Mouse (Mus musculus): ENCODE results near the gene Ahdc1.
A peak's percentile ranks its signal among the peaks of the same experiment; 100 is the strongest.

Gene Ahdc1

DNA sequence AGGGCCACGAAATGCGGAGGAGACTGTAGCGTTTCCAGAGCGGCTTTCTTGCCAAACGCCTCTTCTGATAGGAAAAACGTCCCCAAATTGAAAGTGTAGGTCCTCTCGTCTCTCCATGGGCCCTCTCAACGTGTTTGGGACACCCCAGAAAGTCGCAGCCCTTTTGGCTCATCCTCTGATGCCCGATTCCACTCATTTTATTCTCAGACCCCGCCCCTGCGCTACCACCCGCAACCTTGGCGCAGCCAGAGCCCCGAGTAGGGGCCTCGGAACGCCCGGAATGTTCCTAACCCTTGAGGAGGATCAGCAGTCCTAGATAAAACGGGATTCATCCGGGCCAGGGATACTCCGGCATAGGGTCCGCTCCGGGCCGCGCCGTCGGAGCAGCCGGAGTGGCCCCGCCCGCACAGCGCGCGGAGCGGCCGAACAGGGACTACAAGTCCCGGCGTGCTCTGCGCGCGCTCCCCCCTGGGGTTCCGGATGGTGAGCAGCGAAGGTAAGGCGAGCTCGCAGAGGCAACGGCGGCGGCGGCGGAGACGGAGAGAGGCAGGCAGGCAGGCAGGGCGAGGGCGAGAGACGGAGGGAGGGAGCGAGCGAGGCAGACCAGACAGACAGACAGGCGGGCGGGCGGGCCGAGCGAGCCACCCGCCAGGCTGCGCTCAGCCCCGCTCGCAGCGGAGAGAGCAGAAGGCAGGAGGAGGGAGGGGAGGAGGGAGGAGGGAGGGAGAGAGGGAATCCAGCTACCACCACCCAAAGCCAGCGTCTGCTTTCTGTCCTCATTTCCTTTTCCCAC is at the start of gene Ahdc1:
TSS of gene Ahdc1 (plus strand) at position 233 of the 793 bp plus-strand sequence.
- DNase-seq: peak; percentile 95 to 97

GRCm38 (mm10) chr4:132961866-132962265 is 49.2 kb upstream of the Ahdc1 start:
- DNase-seq: no peak

GRCm38 (mm10) chr4:132962628-132963027 is 48.4 kb upstream of the Ahdc1 start:
- no peak for DNase-seq

GRCm38 (mm10) chr4:132963436-132963835 is 47.6 kb upstream of the Ahdc1 start:
- no peak for DNase-seq

DNA sequence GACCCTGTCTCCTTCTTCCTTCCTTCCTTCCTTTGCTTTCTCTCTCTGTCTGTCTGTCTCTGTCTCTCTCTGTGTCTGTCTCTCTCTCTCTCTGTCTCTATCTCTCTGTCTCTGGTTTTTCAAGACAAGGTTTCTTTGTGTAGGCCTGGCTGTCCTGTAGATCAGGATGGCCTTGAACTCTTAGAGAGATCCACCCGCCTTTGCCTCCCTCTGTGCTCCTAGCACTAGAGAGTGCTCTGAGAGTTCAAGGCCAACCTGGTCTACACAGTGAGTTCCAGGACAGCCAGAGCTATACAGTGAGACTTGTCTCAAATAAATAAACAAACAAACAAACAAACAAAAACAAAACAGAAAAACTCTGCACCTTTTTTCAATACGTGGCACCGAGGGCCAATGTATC is 47.0 kb upstream of the Ahdc1 start:
- no peak for DNase-seq

GRCm38 (mm10) chr4:132964473-132964872 is 46.6 kb upstream of the Ahdc1 start:
- DNase-seq: no peak

DNA sequence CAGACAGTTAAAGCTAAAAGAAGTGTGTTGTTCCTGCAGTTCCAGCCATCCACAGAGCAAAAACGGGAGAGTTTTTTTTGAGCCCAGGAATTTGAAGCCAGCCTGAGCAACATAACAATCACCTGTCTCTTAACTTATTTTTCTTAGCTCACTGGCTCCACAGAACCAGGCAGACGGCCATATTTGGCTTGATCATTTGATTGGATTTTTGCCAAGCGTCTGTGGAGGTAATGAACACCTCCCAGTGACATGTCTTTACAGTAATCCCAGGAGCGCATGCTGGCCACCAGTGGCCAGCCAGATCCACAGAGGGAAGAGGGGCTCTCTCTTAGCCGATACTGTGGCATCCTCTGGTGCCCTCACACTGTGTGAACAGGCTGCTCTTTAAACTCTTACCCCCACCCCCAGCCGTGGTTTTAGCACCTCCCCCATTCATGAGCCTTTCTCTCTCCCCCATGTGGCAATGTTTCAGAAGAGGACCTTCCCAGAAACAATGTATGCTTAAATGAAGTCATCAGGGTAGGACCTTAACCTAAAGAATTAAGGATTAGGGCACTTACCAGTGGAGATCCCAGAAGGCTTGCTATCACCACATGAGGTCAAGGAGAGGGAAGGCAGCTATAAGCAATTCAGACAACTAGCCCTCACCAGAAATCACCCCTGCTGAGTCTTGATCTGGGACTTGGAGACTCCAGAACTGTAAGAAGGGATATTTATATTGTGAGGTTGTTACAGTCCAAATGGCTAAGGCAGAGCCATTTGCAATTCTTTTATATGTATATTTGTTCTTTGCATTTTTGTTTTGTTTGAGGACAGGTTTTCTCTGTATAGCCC is 42.7 kb upstream of the Ahdc1 start:
- DNase-seq: no peak

DNA sequence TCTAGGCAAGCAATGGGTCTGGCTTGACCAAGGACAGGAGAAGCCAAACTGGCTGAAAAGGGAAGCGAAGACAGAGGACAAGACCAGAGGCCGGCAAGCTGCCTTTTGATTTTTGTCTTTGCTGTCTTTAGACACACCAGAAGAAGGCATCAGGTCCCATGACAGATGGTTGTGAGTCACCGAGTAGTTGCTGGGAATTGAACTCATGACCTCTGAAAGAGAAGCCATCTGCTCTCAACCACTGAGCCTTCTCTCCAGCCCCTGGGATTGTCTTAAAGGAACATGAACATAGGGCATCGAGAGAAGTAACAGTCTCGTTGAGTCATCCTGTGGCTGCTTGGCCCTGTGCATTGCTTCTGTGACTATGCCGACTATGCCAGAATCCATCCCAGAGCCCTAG is 39.5 kb upstream of the Ahdc1 start:
- no peak for DNase-seq

DNA sequence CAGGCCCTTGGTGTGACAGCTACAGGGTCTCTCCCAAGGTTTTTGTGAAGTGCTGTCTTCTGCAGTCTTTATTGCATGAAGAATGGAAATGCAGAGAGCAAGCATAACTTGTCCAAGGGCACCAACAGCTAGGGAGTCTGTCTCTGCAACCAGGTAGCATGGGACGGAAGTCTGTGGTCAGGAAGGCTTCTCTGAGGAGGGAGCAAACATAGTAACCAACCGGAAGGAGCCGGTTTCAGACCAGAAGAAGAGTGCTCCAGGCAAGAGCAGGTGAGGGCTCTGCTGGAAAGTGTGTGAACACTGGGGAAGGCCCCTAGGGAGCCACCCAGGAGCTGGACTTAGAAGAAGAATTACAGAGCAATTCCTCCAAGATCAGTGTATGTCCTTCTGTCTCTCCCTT is 39.0 kb upstream of the Ahdc1 start:
- no peak for DNase-seq

- no peak for DNase-seq
These were observed 38.5 kb upstream of the Ahdc1 start for GRCm38 (mm10) chr4:132972556-132972955.

DNA sequence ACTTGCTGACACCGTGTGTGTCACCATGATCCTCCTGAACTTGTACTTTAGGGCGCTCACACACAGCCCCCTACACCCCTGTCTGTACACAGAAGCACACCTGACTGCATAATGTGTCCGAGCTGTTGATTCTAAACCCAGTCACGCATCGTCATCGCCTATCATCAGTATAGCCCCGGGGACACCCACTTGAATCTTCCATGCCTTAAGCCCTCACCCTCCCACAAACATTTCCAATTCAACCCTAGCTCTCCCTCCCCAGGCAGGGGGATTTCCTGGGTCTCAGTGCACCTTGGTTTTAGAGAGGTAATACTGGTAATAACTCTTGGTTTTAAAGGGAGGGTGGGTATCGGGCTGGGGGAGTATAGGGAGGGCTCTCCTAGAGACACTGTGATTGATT is 37.9 kb upstream of the Ahdc1 start:
- DNase-seq: no peak

DNA sequence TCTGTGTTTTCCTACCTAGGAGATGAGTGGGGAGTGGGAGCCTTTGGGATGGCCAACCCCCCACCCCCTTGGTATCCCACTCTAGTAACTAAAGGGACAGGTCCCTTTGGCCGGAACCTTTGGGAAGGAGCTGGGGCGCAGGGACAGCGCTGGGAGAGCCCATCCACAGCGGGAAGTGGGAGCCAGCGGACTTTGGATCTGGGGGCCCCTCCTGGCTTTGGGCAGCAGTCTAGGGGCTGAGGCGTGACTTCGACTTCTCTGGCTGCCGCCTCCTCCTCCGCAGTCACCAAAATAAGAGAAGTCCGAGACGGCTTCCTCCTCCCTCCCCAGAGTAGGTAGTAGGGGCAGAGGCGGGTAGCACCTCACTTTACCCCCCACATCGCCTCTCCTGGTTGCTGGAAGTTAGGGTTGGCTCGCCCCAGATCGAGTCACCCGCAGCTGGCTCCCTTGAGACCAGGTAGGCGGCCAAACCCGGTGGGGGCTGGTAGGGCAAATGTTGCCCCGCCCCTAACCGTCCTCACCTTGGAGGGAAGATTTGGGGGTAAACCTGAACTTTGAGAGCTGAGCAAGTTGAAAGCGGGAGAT is 37.2 kb upstream of the Ahdc1 start, which contains the start of gene Fgr:
TSS of gene Fgr (plus strand) at position 282 of the 585 bp plus-strand sequence.
- DNase-seq: no peak

DNA sequence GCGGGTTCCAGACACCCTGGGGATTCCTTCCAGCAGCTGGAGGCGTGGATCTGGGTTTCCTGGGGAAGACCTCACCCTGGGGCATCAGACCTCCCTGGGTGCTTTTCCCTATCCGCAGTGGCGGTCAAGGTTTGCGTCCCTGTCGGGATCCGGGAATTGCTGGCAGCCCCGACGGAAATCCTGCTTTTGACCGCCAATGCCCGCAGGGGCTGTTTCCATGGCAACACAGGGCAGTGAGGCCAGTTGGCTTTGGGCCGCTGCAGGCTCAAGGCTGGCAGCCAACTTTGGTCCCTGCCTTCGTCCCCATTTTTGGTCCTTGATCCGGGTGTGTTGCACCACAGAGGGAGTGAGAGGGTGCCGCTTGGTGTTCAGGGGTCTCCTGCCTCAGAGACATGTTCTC is 36.2 kb upstream of the Ahdc1 start:
- peak; percentile 82 to 90 for DNase-seq

- no peak for DNase-seq
These were observed 35.3 kb upstream of the Ahdc1 start for GRCm38 (mm10) chr4:132975791-132976190.

GRCm38 (mm10) chr4:132976729-132977128 is 34.3 kb upstream of the Ahdc1 start:
- DNase-seq: no peak

DNA sequence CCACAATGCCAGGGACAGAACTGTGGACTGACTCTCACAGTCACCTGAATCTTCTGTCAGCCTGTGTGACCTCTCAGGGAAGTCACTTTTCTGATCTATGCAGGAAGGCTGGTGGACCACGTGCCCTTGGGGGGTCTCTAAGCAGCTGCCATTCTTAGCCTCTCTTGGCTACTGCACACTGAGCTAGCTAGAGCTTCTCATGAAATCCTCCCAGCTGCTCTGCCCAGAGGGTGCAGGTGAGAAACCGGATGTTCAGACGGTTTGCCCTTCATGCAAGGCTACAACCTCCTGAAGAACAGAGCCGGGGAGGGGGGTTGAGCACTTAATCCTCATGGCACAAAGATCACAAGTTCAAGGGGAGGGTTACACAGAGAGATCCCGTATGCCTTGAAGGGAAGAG is 33.5 kb upstream of the Ahdc1 start:
- DNase-seq: no peak

DNA sequence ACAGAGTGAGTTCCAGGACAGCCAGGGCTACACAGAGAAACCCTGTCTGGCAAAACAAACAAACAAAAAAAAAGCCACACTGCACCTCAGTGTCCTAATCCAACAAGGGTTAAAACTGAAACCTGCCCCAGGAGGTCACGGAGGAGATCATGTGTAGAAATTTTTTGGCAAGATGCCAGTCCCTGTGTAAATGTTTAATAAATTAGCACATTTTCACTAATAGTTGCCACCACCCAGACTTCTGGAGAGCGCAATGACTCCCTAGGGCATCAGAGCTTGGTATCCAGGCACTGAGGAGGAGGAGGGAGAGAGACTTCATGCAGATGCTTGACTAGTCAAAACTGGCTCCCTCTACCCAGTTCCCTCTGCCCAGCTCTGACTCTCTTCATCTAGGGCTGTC is 31.9 kb upstream of the Ahdc1 start:
- peak in 1 of 2 experiments; percentile 31 for DNase-seq

DNA sequence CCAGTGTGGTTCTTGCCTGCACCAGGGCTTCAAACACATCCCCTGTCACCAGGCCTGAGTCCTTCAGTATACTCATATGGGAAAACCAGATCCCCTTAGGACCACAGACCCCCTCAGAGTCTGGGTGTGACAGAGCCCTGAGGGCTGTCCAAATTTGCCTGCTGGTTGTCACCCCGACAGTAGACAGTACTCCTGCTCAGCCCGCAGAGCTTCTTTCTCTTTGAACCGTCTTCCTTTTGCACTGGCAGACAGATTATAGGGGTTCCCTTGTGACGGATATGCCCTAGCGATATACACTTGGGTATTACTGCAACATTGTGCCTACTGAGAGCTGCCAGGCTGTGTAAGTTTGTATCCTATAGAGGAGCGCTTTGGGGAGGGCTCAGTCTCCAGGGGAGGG is 29.4 kb upstream of the Ahdc1 start:
- no peak for DNase-seq

DNA sequence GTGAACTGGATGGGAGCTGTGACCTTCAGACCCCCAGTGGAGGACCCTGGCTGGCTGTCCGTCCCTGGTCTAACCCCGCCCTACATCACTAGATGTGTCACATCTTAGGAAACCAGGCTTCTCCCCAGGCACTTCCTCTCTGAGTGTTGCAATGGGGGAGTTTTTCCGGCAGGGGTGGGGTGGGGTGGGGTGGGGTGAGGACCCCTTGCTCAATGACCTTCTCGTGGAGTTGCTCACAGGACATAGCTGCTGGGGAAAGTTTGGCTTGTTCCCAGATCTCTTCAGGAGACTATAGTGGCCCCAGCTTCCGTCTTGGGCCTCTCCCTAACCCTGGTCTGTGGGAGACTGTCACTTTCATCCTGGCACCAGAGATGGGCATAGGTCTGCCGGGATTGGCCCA is 28.1 kb upstream of the Ahdc1 start:
- no peak for DNase-seq

GRCm38 (mm10) chr4:132983664-132984512 is 27.2 kb upstream of the Ahdc1 start:
- no peak for DNase-seq

DNA sequence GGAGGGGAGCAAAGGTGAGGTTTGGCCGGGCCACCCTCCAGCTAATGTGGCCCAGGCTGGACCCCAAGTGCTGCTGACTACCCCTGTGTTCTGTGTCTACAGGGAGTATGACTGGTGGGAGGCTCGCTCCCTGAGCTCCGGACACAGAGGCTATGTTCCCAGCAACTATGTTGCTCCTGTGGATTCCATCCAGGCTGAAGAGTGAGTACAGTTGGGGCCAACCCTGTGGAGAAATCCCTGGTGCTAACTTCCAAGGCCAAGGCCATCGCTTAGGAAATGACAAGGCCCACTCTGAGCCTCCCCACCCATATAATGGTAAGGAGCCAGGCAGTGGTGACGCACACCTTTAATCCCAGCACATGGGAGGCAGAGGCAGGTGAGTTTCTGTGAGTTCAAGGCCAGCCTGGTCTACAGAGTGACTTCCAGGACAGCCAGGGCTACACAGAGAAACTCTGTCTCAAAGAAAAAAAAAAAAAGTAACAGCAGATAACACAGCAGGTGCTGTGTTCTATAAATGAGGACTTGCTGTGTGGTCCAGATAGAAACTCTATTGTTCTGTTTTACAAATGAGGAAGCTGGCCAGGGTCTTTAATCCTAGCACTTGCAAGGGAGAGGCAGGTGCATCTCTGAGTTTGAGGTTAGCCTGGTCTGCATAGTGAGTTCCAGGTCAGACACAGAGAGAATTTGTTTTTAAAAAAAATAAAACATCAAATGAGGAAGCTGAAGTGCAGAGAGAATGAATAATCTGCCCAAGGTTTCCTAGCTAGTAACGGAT is 22.3 kb upstream of the Ahdc1 start:
- no peak for DNase-seq

GRCm38 (mm10) chr4:132993553-132993952 is 17.5 kb upstream of the Ahdc1 start:
- no peak for DNase-seq
